Mouse (Mus musculus) neural tube, embryonic 14.5 days (tissue): ENCODE data around the gene Fgf3. TPM values are rescaled to one million over a fixed set of nuclear protein-coding genes. Genes with fewer than 3 reads are reported as not detected.

Source experiments
- ATAC-seq: fragments of 200-750 bp; cut with Nextera tagmentation; 2 replicates; pipeline ENCODE4 v1.8.0; 2017; ENCODE audit warnings: low read depth, mild to moderate bottlenecking, moderate TSS enrichment, moderate library complexity
- H3K27ac ChIP-seq: fragments of 300-500 bp; sonication (generic); 2 replicates; pipeline ENCODE4 v1.5.1; 2014; ENCODE audit warnings: low read depth, mild to moderate bottlenecking, control low read depth, low read length, moderate library complexity, mixed read lengths
- H3K27me3 ChIP-seq: fragments of 300-500 bp; sonication (generic); 2 replicates; pipeline ENCODE4 v1.6.1; 2014; ENCODE audit warnings: low read length; ENCODE audit not compliant: control insufficient read depth, insufficient read depth
- H3K36me3 ChIP-seq: fragments of 300-500 bp; sonication (generic); 2 replicates; pipeline ENCODE4 v1.6.1; 2014; ENCODE audit warnings: low read length, mixed read lengths; ENCODE audit not compliant: control insufficient read depth, insufficient read depth
- H3K4me1 ChIP-seq: fragments of 300-500 bp; sonication (generic); 2 replicates; pipeline ENCODE4 v1.6.1; 2014; ENCODE audit warnings: low read length; ENCODE audit not compliant: control insufficient read depth, insufficient read depth
- H3K4me2 ChIP-seq: fragments of 300-500 bp; sonication (generic); 2 replicates; pipeline ENCODE4 v1.6.1; 2014; ENCODE audit warnings: mild to moderate bottlenecking, low read depth, low read length, control low read depth
- H3K4me3 ChIP-seq: fragments of 300-500 bp; sonication (generic); 2 replicates; pipeline ENCODE4 v1.5.1; 2014; ENCODE audit warnings: low read depth, low read length, control low read depth, mixed read lengths
- H3K9ac ChIP-seq: fragments of 300-500 bp; sonication (generic); replicated peaks from 2 replicates; pipeline ENCODE4 v1.6.1; 2014; ENCODE audit warnings: low read depth, mild to moderate bottlenecking, control low read depth, low read length, mixed read lengths
- H3K9me3 ChIP-seq: fragments of 300-500 bp; sonication (generic); 2 replicates; pipeline ENCODE4 v1.6.1; 2016; ENCODE audit warnings: low read length; ENCODE audit not compliant: control insufficient read depth
- WGBS: fragments of 180-500 bp; shearing (Covaris S2); extraction: QIAGEN DNeasy Blood & Tissue Kit; methylation state at CpG from one replicate; pipeline ENCODE4 v1.1.7; 2014; 5-methylcytosine and 5-hydroxymethylcytosine counted together
- polyA plus RNA-seq: library from polyadenylated mRNA; unstranded; fragments of >200 nt; fragmentation: Nextera tagmentation; extraction: Ambion mirVana; gene quantifications from 2 replicates; pipeline ENCODE4 v1.2.1, GENCODE M21; 2014

The Fgf3 gene
- 0.39 and 0.59 TPM in 2 replicates for polyA plus RNA-seq

DNA sequence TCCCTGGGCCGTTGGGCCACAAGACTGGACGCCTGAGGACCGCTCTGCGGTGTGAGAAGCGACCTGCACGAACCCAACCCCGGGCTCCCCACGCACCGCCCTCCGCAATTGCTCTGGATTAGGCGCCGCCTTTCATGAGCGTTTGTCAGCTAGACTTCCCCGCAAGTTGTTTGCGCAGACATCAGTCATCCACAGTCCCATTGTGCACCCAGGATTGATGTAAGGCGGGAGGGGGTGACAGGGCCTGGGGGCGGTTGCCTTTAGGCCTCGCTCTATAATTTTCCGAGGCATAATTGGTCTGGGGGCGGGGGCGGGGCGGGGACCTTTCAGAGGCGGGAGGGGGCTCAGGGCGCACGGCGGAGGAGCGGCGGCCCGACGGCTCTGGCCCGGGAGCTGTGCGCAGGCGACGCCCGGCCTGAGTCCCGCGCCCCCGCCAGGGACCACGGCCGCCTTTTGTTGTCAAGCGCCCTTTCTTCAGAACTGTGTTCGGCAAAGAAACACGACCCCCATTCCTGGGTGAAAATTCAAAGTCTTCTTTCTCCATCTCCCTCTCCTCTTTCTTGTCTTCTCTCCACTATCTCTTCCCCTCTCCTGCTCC, at the start of gene Fgf3:
Gene Fgf3 (plus strand): TSS at position 193 of the 598 bp plus-strand sequence.
- Histone ChIP-seq H3K4me3 (peak within 1 kb of the TSS; percentile 40), H3K36me3 (no peaks in the 10 kb centered on the region), H3K4me1 (peaks cover 9% of the 10 kb centered on the region; the same call in 1 of the 2 replicates), H3K27me3 (peaks cover 44% of the 10 kb centered on the region), H3K27ac (no peak within 1 kb of the TSS), H3K9me3 (no peaks in the 10 kb centered on the region), H3K9ac (peak within 1 kb of the TSS; percentile 26; the same call in 1 of the 2 replicates), H3K4me2 (peak within 1 kb of the TSS; percentile 60)
- 0 out of 2 replicates have a peak, but pooled peaks have one; percentile 15 for ATAC-seq
- WGBS = 1% methylated on average over 43 of the region's 43 CpGs

- H3K9ac ChIP-seq = no peak overlapping the region
- no peaks in the 10 kb centered on the region for H3K36me3 ChIP-seq
- H3K27ac ChIP-seq = no peak overlapping the region
- no peak overlapping the region for H3K4me3 ChIP-seq
- 63% methylated on average over 4 of the region's 4 CpGs for WGBS
- no peaks in the 10 kb centered on the region for H3K27me3 ChIP-seq
- ATAC-seq = no peak
- H3K4me2 ChIP-seq = no peak overlapping the region
- H3K9me3 ChIP-seq = no peaks in the 10 kb centered on the region
- no peaks in the 10 kb centered on the region for H3K4me1 ChIP-seq
Measured at GRCm38 (mm10) chr7:144788631-144789030, 49.3 kb upstream of the Fgf3 start.

DNA sequence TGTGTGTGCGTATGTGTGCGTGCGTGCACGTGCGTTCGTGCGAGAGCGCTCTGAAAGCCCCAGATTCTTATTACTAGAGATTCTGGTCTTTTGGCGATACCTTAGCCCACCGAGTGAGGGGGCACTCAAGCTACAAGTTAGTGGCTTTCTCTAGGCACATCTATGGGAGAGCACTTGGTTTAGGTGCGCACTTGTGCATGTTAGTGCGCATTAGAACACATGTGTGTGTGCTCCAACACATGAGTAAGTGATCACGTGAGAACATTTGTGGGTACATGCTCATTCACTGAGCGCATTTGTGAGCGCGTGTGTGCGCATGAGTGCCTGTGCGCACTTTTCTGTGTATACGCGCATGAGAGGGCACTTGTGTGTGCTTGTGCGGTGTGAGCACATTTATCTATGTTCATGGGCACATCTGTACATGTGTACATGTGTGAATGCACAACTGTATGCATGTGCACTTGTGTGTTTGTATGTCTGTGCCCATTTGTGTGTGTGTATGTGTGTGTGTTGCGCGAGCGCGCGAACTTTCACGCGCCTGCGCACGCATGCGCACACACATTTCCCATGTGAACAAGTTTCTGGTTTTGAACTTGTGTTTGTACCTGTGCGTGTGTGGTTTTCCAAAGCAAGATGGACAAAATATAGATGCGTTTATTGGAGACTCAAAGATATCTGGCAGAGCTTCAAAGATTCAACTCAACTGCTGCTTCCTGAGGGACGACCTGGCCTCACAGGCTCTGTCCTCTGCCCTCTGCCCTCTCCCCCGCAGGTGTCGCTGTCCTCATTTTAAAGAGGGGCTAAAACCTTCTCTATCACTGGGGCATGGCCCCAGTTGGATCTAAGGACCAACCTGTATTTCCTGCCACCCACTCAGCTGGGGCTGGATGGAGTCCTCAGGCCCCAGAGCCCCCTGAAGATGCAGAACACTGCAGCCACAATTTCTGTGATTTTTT, 48.0 kb upstream of the Fgf3 start:
- H3K4me1 ChIP-seq = no peaks in the 10 kb centered on the region
- no peaks in the 10 kb centered on the region for H3K36me3 ChIP-seq
- peak overlapping the region; percentile 24 for H3K4me3 ChIP-seq
- H3K9me3 ChIP-seq = no peaks in the 10 kb centered on the region
- H3K27ac ChIP-seq = no peak overlapping the region
- peak overlapping the region; percentile 46 for H3K4me2 ChIP-seq
- 0 out of 2 replicates have a peak, but pooled peaks have one; percentile 21 for ATAC-seq
- 38% methylated on average over 36 of the region's 36 CpGs for WGBS
- H3K9ac ChIP-seq = no peak overlapping the region
- H3K27me3 ChIP-seq = no peaks in the 10 kb centered on the region

GRCm38 (mm10) chr7:144791426-144791825, 46.5 kb upstream of the Fgf3 start:
- H3K36me3 ChIP-seq = no peaks in the 10 kb centered on the region
- WGBS = 89% methylated on average over 7 of the region's 7 CpGs
- no peak overlapping the region for H3K9ac ChIP-seq
- no peak overlapping the region for H3K27ac ChIP-seq
- no peak for ATAC-seq
- H3K4me3 ChIP-seq = no peak overlapping the region
- no peaks in the 10 kb centered on the region for H3K4me1 ChIP-seq
- no peaks in the 10 kb centered on the region for H3K9me3 ChIP-seq
- H3K27me3 ChIP-seq = no peaks in the 10 kb centered on the region
- no peak overlapping the region for H3K4me2 ChIP-seq

GRCm38 (mm10) chr7:144793296-144793695, 44.6 kb upstream of the Fgf3 start:
- H3K36me3 ChIP-seq = no peaks in the 10 kb centered on the region
- WGBS = 86% methylated on average over 10 of the region's 10 CpGs
- no peak overlapping the region for H3K4me3 ChIP-seq
- no peak overlapping the region for H3K4me2 ChIP-seq
- no peaks in the 10 kb centered on the region for H3K4me1 ChIP-seq
- no peak overlapping the region for H3K9ac ChIP-seq
- ATAC-seq = no peak
- no peaks in the 10 kb centered on the region for H3K27me3 ChIP-seq
- no peaks in the 10 kb centered on the region for H3K9me3 ChIP-seq
- H3K27ac ChIP-seq = no peak overlapping the region

DNA sequence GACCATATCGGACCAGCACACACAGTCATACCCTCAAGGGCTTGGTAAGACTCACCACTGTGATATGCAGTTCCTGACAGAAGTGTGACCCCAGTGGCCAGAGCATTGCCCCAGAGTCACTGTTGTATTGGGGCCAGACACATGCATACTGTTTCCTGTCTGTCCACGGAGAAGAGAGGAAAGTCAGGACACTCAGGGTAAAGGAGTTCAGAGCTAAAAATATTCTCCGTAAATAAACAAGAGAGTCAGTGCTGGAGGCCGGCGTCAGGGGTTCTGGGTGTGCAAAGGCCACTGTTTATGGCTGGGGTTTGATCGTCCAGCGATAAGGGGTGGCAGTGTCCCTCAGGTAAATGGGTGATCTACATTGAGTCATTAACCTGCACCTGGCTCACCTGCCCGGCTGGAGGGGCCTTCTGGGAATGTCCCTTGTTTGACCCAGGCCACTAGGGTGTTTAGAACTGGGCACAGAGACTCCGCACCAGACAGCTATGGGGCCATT, 41.9 kb upstream of the Fgf3 start:
- no peaks in the 10 kb centered on the region for H3K9me3 ChIP-seq
- H3K9ac ChIP-seq = no peak overlapping the region
- 81% methylated on average over 9 of the region's 9 CpGs for WGBS
- no peak overlapping the region for H3K4me2 ChIP-seq
- ATAC-seq = no peak
- H3K36me3 ChIP-seq = no peaks in the 10 kb centered on the region
- H3K4me1 ChIP-seq = no peaks in the 10 kb centered on the region
- no peak overlapping the region for H3K4me3 ChIP-seq
- H3K27ac ChIP-seq = no peak overlapping the region
- H3K27me3 ChIP-seq = no peaks in the 10 kb centered on the region

GRCm38 (mm10) chr7:144796986-144797735, 40.7 kb upstream of the Fgf3 start:
- H3K4me3 ChIP-seq = no peak overlapping the region
- no peak overlapping the region for H3K9ac ChIP-seq
- H3K4me2 ChIP-seq = no peak overlapping the region
- H3K4me1 ChIP-seq = no peaks in the 10 kb centered on the region
- 0 out of 2 replicates have a peak, but pooled peaks have one; percentile 9 for ATAC-seq
- H3K36me3 ChIP-seq = no peaks in the 10 kb centered on the region
- no peaks in the 10 kb centered on the region for H3K9me3 ChIP-seq
- 40% methylated on average over 17 of the region's 17 CpGs for WGBS
- no peaks in the 10 kb centered on the region for H3K27me3 ChIP-seq
- H3K27ac ChIP-seq = 0 out of 2 replicates have a peak overlapping the region, but pooled peaks have one; percentile 22

DNA sequence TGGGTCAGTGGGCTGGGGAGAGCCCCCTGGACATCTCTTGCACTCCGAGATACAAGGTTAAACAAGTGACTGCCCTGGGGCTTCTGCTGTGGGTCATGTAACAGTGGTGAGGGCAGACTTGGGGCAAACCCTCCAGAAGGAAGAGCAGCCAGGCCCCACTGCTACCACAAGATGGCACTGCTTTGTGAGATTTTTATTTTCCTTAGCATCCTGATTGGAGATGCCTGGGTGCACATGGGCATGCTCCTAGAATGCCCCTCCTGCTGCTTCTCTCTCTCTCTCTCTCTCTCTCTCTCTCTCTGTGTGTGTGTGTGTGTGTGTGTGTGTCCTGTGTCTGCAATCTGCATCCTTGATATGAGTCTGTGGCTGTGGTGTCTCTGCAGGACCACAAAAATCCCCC, 39.4 kb upstream of the Fgf3 start:
- H3K9me3 ChIP-seq = no peaks in the 10 kb centered on the region
- no peaks in the 10 kb centered on the region for H3K36me3 ChIP-seq
- H3K9ac ChIP-seq = no peak overlapping the region
- H3K27me3 ChIP-seq = no peaks in the 10 kb centered on the region
- ATAC-seq = peak; percentile 72; the same call in 1 of the 2 replicates
- H3K4me1 ChIP-seq = no peaks in the 10 kb centered on the region
- no peak overlapping the region for H3K4me2 ChIP-seq
- H3K27ac ChIP-seq = no peak overlapping the region
- WGBS = 50% methylated on average over 1 of the region's 1 CpGs
- H3K4me3 ChIP-seq = no peak overlapping the region
